Mouse (Mus musculus) heart, embryonic 15.5 days (tissue): ENCODE data around the gene Slc25a13. TPM values are rescaled to one million over a fixed set of nuclear protein-coding genes. Genes with fewer than 3 reads are reported as not detected.
A peak's percentile ranks its signal among the peaks of the same experiment; 100 is the strongest.

Source experiments
- ATAC-seq: fragments of 200-750 bp; cut with Nextera tagmentation; replicated peaks from 2 replicates; pipeline ENCODE4 v1.8.0; 2017; ENCODE audit warnings: low read depth, moderate TSS enrichment; ENCODE audit not compliant: insufficient number of reproducible peaks, insufficient read depth, low FRiP score
- H3K27ac ChIP-seq: fragments of 300-500 bp; sonication (generic); 2 replicates; pipeline ENCODE4 v1.5.1; 2015; ENCODE audit warnings: mild to moderate bottlenecking, inconsistent platforms
- H3K27me3 ChIP-seq: fragments of 300-500 bp; sonication (generic); 2 replicates; pipeline ENCODE4 v1.6.1; 2015; ENCODE audit warnings: inconsistent platforms
- H3K36me3 ChIP-seq: fragments of 300-500 bp; sonication (generic); 2 replicates; pipeline ENCODE4 v1.6.1; 2015; ENCODE audit warnings: mild to moderate bottlenecking, inconsistent platforms
- H3K4me1 ChIP-seq: fragments of 300-500 bp; sonication (generic); replicated peaks from 2 replicates; pipeline ENCODE4 v1.6.1; 2015; ENCODE audit warnings: inconsistent platforms
- H3K4me2 ChIP-seq: fragments of 300-500 bp; sonication (generic); 2 replicates; pipeline ENCODE4 v1.6.1; 2015; ENCODE audit warnings: inconsistent platforms, mild to moderate bottlenecking, moderate library complexity
- H3K4me3 ChIP-seq: fragments of 300-500 bp; sonication (generic); 2 replicates; pipeline ENCODE4 v1.5.1; 2015; ENCODE audit warnings: mild to moderate bottlenecking, inconsistent platforms
- H3K9ac ChIP-seq: fragments of 300-500 bp; sonication (generic); 2 replicates; pipeline ENCODE4 v1.6.1; 2015; ENCODE audit warnings: mild to moderate bottlenecking, inconsistent platforms
- H3K9me3 ChIP-seq: fragments of 300-500 bp; sonication (generic); replicated peaks from 2 replicates; pipeline ENCODE4 v1.6.1; 2016; ENCODE audit warnings: inconsistent platforms
- WGBS: fragments of 180-500 bp; shearing (Covaris S2); methylation state at CpG from one replicate; pipeline ENCODE4 v1.1.7; 2015; ENCODE audit warnings: mixed read lengths; 5-methylcytosine and 5-hydroxymethylcytosine counted together
- polyA plus RNA-seq: library from polyadenylated mRNA; unstranded; fragments of >200 nt; fragmentation: Nextera tagmentation; extraction: Ambion mirVana; gene quantifications from 2 replicates; pipeline ENCODE4 v1.2.1, GENCODE M21; 2015

The Slc25a13 gene
- polyA plus RNA-seq, result 49.5 and 54.3 TPM in 2 replicates

DNA sequence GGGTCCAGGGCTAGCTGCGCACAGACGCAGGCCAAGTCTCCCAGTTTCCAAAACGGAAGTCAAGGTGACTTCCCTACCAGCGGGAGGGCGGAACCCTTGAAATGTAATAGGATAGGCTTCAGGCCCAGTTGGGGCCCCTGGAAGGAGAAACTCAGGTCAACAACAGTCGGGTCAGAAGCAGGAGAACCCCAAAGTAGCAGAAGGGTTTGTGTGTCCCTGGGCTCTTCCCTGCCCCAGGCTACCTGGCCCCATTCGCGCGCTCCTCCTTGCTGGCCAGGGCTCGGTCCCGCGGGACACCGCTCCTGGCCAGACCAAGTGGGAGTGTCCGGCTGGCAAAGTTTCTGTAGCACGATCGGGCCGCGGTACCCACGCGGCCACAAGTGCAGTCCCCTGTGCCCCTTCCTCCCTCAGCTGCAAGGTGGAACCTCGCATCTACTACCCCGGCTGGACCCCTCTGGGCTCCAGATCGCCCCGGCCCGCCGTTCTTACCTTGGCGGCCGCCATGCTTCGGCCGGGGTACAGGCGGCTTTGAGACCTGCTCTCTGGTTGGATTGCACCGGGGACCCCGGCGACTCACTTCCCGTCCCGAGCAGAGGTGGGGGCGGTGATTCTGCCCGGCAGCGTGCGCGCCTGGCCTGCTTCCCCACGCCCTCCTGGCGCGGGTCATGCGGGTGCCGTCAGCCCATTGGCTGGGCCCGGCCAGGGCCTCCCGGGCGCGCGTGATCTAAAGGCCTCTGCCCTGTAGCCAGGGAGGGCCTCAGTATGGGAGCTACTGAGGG, at the start of gene Slc25a13:
Slc25a13 (minus strand) TSS at position 667 of the 779 bp plus-strand sequence.
- Histone ChIP-seq H3K4me2 (peak within 1 kb of the TSS; percentile 87), H3K4me3 (peak within 1 kb of the TSS; percentile 74), H3K36me3 (no peaks in the 10 kb centered on the region), H3K4me1 (peaks cover 27% of the 10 kb centered on the region), H3K27me3 (no peaks in the 10 kb centered on the region), H3K9ac (peak within 1 kb of the TSS; percentile 80), H3K9me3 (no peaks in the 10 kb centered on the region), H3K27ac (peak within 1 kb of the TSS; percentile 88)
- ATAC-seq, result peak; percentile 94
- WGBS, result under 1% methylated on average over 51 of the region's 51 CpGs

DNA sequence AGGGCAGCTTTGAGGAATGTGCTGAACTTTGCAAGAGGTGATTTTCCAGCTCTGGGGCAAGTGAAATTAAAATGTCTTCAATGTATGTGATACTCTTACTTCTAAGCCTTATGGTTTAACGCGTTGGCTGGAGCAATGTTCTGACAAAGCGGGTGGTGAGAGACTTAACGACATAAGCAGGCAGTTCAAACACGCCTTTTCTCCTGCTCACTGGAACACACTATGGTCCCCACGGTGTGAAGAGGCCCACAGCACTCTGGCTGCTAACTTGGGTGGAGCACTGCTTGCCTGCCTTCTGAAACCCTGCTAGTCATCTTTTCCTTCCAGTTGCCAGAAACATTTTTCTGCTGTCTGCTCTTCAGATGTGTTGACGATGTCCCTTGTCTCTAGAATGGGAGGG, 48.8 kb upstream of the Slc25a13 start:
- H3K27me3 ChIP-seq, result no peaks in the 10 kb centered on the region
- no peaks in the 10 kb centered on the region for H3K4me1 ChIP-seq
- H3K27ac ChIP-seq, result no peak overlapping the region
- WGBS, result 74% methylated on average over 7 of the region's 7 CpGs
- H3K4me2 ChIP-seq, result no peak overlapping the region
- no peaks in the 10 kb centered on the region for H3K36me3 ChIP-seq
- no peak for ATAC-seq
- no peaks in the 10 kb centered on the region for H3K9me3 ChIP-seq
- H3K9ac ChIP-seq, result no peak overlapping the region
- H3K4me3 ChIP-seq, result no peak overlapping the region

DNA sequence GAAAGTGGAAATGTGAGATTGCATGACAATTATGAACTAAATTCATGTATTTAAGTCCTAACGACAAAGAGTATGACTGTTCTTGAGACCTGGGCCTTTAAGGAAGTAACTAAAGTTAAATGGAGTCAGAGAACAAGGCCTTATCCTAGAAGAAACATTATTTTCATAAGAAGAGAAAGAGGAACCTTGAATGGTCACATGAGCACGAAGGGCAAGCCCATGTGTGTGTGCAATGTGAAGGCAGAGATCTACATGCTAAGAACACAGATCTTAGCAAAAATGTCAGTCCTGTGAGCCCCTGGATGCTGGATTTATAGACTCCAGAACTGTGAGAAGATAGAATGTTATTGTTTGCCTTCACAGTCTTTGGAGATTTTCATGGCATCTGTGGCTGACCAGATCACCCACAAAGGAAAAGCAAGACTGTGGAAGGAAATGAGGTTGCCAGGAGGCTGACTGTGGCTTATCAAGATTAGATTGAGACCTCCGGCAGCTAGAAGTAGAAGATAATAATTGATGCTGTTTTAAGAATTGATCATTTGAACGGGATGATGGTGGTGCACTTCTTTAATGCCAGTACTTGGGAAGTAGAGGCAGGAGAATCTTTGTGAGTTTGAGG, 46.4 kb upstream of the Slc25a13 start:
- no peak overlapping the region for H3K9ac ChIP-seq
- ATAC-seq, result no peak
- no peak overlapping the region for H3K27ac ChIP-seq
- H3K4me2 ChIP-seq, result no peak overlapping the region
- H3K27me3 ChIP-seq, result no peaks in the 10 kb centered on the region
- H3K4me1 ChIP-seq, result no peaks in the 10 kb centered on the region
- H3K36me3 ChIP-seq, result no peaks in the 10 kb centered on the region
- H3K9me3 ChIP-seq, result no peaks in the 10 kb centered on the region
- WGBS, result 63% methylated on average over 4 of the region's 4 CpGs
- no peak overlapping the region for H3K4me3 ChIP-seq

DNA sequence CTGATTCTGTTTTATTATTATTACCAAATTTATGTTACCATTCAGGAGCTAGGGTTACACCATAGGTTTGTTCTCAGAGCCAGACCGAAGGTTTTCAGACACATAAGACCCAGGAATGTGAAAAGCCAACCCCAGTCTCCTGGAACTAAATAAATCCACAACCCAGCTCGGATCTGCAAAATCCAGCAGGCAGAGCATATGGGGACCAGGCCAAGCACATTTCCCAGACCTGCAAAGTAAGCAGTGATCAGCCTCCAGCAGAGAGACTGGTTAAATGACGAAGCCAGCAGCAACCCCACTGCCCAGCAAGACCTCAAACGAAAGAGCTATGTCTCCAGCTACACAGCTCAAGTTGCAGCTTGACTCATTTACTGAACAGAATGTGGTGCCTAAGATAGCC, 43.9 kb upstream of the Slc25a13 start:
- no peak for ATAC-seq
- no peak overlapping the region for H3K4me3 ChIP-seq
- no peaks in the 10 kb centered on the region for H3K9me3 ChIP-seq
- H3K4me2 ChIP-seq, result no peak overlapping the region
- H3K36me3 ChIP-seq, result no peaks in the 10 kb centered on the region
- 60% methylated on average over 4 of the region's 4 CpGs for WGBS
- no peak overlapping the region for H3K27ac ChIP-seq
- H3K9ac ChIP-seq, result no peak overlapping the region
- no peaks in the 10 kb centered on the region for H3K27me3 ChIP-seq
- no peaks in the 10 kb centered on the region for H3K4me1 ChIP-seq

DNA sequence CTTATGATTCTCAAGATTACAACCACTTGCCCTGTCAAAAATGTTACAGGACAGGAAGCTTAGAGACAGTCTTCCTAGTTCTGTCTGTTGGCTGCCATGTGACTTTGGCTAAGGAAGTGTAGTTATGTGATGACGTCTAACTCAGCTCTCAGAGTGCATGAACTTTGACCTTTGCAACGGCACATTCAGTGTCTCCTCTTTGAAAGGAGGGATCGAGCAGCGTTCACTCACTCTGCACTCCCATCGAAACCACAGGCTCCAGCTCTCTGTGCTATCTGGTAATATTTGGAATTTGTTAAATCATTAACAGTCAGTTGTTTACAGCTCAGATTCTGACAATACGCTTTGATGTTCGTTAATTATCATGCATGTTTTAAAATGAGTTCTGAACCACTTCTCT, 31.5 kb upstream of the Slc25a13 start:
- no peak for ATAC-seq
- WGBS, result 65% methylated on average over 7 of the region's 7 CpGs
- Histone ChIP-seq H3K9ac (no peak overlapping the region), H3K27me3 (no peaks in the 10 kb centered on the region), H3K36me3 (no peaks in the 10 kb centered on the region), H3K9me3 (no peaks in the 10 kb centered on the region), H3K4me1 (no peaks in the 10 kb centered on the region), H3K4me2 (no peak overlapping the region), H3K4me3 (no peak overlapping the region), H3K27ac (no peak overlapping the region)

DNA sequence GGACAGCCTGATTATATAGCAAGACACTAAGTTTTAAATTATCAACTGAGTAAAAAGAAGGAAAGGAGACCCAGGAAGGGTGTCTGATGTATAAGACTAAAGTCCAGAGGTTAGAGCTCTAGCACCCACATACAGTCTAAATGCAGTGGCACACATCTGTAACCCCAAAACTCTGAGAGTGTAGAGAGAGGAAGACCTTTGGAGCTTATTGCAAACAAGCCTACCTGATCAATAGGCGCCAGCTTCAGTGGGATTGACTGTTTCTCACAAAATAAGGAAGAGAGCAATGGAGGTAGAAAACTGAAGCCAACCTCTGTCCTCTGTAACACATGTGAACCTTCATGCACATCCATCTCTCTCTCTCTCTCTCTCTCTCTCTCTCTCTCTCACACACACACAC, 26.9 kb upstream of the Slc25a13 start:
- no peak overlapping the region for H3K4me2 ChIP-seq
- H3K36me3 ChIP-seq, result no peaks in the 10 kb centered on the region
- H3K9me3 ChIP-seq, result no peaks in the 10 kb centered on the region
- 94% methylated on average over 1 of the region's 1 CpGs for WGBS
- no peak overlapping the region for H3K27ac ChIP-seq
- no peaks in the 10 kb centered on the region for H3K27me3 ChIP-seq
- H3K9ac ChIP-seq, result no peak overlapping the region
- no peaks in the 10 kb centered on the region for H3K4me1 ChIP-seq
- no peak for ATAC-seq
- no peak overlapping the region for H3K4me3 ChIP-seq

DNA sequence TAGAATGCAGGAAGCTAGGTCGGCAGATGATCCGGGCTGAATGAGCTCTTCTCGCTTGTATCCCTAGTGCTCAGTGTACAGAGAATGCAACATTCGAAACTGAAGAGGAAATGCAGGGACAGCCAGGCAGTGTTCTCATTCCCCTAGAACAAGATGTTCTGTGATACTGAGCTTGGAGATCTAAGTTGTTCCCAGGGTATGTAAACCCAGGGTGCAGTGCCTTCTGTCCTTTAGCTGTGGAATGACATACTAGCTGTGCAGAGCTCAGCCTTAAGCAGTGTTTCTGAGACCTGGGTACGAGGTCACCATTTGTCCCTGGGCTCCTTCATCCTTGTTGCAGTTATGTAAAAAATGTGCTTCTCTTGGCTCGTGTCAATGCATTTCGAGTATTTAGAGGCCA, 25.1 kb upstream of the Slc25a13 start:
- no peaks in the 10 kb centered on the region for H3K4me1 ChIP-seq
- no peak overlapping the region for H3K4me3 ChIP-seq
- ATAC-seq, result no peak
- H3K9ac ChIP-seq, result no peak overlapping the region
- H3K27me3 ChIP-seq, result no peaks in the 10 kb centered on the region
- no peak overlapping the region for H3K4me2 ChIP-seq
- H3K9me3 ChIP-seq, result no peaks in the 10 kb centered on the region
- no peaks in the 10 kb centered on the region for H3K36me3 ChIP-seq
- WGBS, result 57% methylated on average over 7 of the region's 7 CpGs
- H3K27ac ChIP-seq, result no peak overlapping the region

DNA sequence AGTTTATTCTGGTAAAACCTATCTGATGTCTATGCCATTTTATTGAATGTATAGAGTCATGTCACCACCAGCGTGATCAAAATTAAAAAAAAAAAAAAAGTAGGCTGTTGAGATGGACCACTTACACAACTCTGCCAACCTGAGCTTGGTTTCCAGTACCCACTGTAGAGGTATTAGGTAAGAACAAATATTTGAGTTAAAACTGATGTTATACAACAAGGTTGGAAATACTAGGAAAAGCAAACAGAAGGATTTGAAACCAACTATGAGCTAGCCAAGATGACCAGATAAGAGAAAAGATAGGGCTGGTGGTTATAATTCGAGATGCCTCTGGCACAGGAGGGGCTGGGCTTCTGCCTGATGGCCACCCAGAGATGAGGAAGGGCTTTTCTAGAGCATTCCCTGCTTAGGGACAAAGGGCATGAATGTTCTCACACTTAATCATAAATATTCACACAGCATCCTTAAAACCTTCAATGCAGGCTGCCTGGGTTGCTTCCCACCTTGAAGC, 19.9 kb upstream of the Slc25a13 start:
- Histone ChIP-seq H3K4me3 (no peak overlapping the region), H3K27ac (no peak overlapping the region), H3K27me3 (no peaks in the 10 kb centered on the region), H3K9ac (no peak overlapping the region), H3K4me1 (no peaks in the 10 kb centered on the region), H3K36me3 (no peaks in the 10 kb centered on the region), H3K4me2 (no peak overlapping the region), H3K9me3 (no peaks in the 10 kb centered on the region)
- WGBS, result 86% methylated on average over 2 of the region's 2 CpGs
- no peak for ATAC-seq

DNA sequence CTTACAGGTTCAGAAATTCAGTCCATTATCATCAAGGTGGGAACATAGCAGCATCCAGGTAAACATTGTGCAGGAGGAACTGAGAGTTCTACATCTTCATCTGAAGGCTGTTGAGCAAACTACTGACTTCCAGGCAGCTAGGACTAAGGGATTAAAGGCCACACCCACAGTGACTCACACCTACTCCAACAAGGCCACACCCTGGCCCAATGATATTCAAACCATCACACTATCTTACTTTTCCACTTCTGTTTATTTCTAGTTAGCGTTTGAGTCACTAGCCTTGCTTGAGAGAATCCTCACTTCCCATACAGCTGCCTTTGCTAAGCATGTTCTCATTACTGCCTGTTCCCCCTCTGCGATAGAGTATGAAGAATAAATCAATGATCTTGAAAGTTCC, 13.3 kb upstream of the Slc25a13 start:
- 83% methylated on average over 2 of the region's 2 CpGs for WGBS

DNA sequence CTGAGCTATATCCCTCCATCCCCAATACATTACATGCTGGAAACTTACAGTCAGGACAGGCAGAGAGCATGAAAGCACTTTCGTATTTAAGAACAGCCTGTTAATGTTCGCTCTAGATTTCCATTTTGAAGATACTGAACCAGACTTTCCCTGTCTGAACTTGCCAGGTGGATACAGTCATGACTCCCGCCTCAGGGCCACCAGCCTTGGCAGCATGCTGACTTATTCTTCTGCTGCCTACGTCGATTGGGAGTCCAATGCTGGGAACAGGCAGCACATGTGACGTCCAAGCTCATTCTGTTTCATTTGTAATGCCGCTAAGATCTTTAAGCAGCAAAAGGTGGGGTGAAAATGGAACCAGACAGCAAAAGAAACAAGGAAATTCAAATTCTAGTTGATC, 5.7 kb upstream of the Slc25a13 start:
- H3K36me3 ChIP-seq, result no peaks in the 10 kb centered on the region
- no peaks in the 10 kb centered on the region for H3K27me3 ChIP-seq
- H3K4me3 ChIP-seq, result no peak overlapping the region
- H3K9ac ChIP-seq, result no peak overlapping the region
- no peak for ATAC-seq
- H3K9me3 ChIP-seq, result no peaks in the 10 kb centered on the region
- WGBS, result 84% methylated on average over 7 of the region's 7 CpGs
- no peaks in the 10 kb centered on the region for H3K4me1 ChIP-seq
- H3K27ac ChIP-seq, result no peak overlapping the region
- H3K4me2 ChIP-seq, result no peak overlapping the region

More for the DNA sequence above, 13.3 kb upstream of the Slc25a13 start:
- Histone ChIP-seq H3K9me3 (no peaks in the 10 kb centered on the region), H3K4me2 (no peak overlapping the region), H3K36me3 (no peaks in the 10 kb centered on the region), H3K9ac (no peak overlapping the region), H3K27me3 (no peaks in the 10 kb centered on the region), H3K27ac (no peak overlapping the region), H3K4me1 (no peaks in the 10 kb centered on the region), H3K4me3 (no peak overlapping the region)
- no peak for ATAC-seq

DNA sequence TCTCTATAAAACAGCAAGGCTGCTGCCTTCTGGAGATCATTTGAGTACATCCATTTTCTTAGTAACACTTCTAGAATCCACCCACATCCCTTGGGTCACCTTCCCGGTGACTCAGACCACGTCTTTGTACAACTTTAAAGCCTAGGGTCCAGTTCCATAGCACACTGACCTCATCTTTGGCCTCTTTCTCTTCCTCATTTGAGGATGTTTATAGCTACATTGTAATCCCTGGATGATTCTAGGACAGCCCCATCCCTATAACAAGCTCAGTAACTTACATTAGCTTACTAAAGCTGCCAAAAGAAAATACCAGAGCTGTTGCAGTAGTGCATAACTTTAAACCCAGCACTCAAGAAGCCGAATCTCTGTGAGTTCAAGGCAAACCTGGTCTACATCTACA, 3.6 kb upstream of the Slc25a13 start:
- H3K36me3 ChIP-seq, result no peaks in the 10 kb centered on the region
- no peak overlapping the region for H3K4me2 ChIP-seq
- H3K27ac ChIP-seq, result no peak overlapping the region
- no peak overlapping the region for H3K4me3 ChIP-seq
- H3K9me3 ChIP-seq, result no peaks in the 10 kb centered on the region
- WGBS, result 75% methylated on average over 3 of the region's 3 CpGs
- no peak for ATAC-seq
- H3K9ac ChIP-seq, result no peak overlapping the region
- no peaks in the 10 kb centered on the region for H3K27me3 ChIP-seq
- H3K4me1 ChIP-seq, result peaks cover 8% of the 10 kb centered on the region; the same call in 1 of the 2 replicates
